Mouse (Mus musculus): ENCODE results near the gene Sox12.
A peak's percentile ranks its signal among the peaks of the same experiment; 100 is the strongest.
"Not testable (repeated sequence)": the region's sequence is repeated elsewhere in the genome, so short reads cannot be mapped to it uniquely, and the experiment has no call there.

Sox12 gene

GRCm38 (mm10) chr2:152397680-152398435, at the start of gene Sox12:
Gene Sox12 (minus strand): TSS chr2:152398063.
- DNase-seq (ENCODE audit: low spot score in 2 of 2), result peak; percentile 95 to 96

DNA sequence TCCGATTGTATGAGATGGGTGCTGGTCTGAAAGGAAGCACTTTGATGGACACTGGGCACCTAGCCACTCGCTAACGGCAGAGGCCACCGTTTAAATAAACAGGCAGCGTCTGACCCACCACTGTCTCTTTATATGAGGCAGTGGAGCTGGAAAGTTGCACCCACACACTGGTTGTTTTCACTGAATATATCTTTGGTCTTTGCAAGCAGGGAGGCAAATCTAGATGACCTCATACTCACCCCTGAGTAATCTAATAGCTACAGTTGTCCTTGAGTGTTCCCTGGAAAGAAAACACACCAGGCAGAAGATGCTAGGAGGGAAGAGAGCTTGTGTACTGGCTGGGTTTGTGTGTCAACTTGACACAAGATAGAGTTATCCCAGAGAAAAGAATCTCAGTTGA, 49.6 kb upstream of the Sox12 start:
- no peak for DNase-seq (ENCODE audit: low spot score in 2 of 2)

DNA sequence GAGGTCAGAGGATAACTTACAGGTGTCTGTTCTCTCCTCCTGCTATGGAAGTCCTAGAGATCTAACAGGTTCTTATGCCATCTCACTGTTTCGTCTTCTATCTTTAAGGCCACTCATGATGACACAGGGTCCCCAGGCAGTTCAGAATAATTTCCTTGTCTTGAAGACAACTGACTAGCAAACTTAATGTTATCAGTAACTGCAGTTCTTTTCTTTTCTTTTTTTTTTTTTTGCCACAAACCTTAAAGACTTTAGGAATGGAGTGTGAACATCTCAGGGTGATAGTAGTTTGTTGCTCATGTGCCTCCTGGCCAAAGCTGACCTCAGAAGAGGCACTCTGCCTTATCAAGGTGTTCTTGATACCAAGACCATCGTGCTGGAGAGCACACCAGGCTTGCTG, 48.8 kb upstream of the Sox12 start:
- no peak for DNase-seq (ENCODE audit: low spot score in 2 of 2)

- no peak for DNase-seq (ENCODE audit: low spot score in 2 of 2)
Observed at GRCm38 (mm10) chr2:152443281-152443680, 45.4 kb upstream of the Sox12 start.

- no peak for DNase-seq (ENCODE audit: low spot score in 2 of 2)
Observed at GRCm38 (mm10) chr2:152442322-152442721, 44.5 kb upstream of the Sox12 start.

- no peak for DNase-seq (ENCODE audit: low spot score in 2 of 2)
Observed at GRCm38 (mm10) chr2:152439833-152440232, 42.0 kb upstream of the Sox12 start.

GRCm38 (mm10) chr2:152438963-152439362, 41.1 kb upstream of the Sox12 start:
- no peak for DNase-seq (ENCODE audit: low spot score in 2 of 2)

GRCm38 (mm10) chr2:152436983-152437860, 39.4 kb upstream of the Sox12 start:
- DNase-seq (ENCODE audit: low spot score in 2 of 2), result peak; percentile 66 to 72

GRCm38 (mm10) chr2:152436405-152436901, 38.6 kb upstream of the Sox12 start:
- no peak for DNase-seq (ENCODE audit: low spot score in 2 of 2)

- not testable (repeated sequence) for DNase-seq (ENCODE audit: low spot score in 2 of 2)
Observed at GRCm38 (mm10) chr2:152428481-152428880, 30.6 kb upstream of the Sox12 start.

- DNase-seq (ENCODE audit: low spot score in 2 of 2), result peak in 1 of 2 experiments; percentile 39
Observed at GRCm38 (mm10) chr2:152427493-152427892, 29.6 kb upstream of the Sox12 start.

DNA sequence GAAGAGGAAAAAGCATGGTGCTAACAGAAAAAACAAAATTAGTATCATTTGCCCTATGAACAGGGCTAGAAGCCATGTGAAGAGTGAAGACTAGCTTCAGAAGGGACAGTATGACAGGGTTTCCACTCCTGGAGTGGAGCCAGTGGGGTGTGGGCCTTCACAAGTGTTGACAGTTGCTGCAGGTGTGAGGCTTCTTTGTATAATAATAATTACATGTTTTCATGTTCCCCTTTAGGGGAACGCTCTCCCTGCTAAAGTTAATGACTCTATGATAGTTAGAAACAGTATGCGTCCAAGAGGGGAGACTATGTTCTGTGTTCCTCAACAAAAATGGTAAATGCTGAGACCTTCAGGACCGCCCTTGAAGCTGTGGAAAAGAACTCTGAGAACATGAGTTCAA, 17.9 kb upstream of the Sox12 start:
- DNase-seq (ENCODE audit: low spot score in 2 of 2), result no peak

GRCm38 (mm10) chr2:152415287-152415686, 17.4 kb upstream of the Sox12 start, which contains the start of gene 6820408C15Rik:
Gene 6820408C15Rik (plus strand): TSS chr2:152415587.
- no peak for DNase-seq (ENCODE audit: low spot score in 2 of 2)

DNA sequence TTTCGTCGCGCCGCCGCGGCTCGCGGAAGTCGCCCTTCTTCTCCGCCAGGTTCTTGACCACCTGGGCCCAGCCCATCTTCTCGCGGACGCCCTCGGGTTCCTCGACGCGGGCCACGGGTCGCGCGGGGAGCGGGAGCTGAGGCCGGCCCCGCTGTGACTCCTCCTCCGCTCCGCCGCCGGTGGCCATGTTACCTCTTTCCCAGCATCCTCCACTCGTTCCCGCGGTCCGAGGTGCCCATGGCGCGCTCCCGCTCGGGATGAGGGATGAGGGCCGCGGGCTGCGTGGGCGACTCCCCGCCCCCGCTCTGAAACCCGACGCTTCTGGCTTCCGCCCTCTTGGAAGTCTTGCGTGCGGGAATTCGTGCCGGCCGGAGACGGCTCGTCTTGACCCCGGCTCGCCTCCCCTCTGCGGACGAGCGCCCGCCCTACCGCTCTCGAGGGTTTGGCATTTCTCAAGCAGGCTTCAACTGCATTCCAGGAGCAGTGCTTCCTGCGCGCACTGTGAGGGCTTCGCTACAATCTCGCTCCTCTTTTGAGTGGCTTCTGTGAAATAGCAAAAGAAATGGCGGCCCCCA, 16.8 kb upstream of the Sox12 start, which contains the start of gene Zcchc3:
Gene Zcchc3, minus strand, starts transcription at position 437 of the 575 bp plus-strand sequence.
- peak; percentile 77 to 82 for DNase-seq (ENCODE audit: low spot score in 2 of 2)

DNA sequence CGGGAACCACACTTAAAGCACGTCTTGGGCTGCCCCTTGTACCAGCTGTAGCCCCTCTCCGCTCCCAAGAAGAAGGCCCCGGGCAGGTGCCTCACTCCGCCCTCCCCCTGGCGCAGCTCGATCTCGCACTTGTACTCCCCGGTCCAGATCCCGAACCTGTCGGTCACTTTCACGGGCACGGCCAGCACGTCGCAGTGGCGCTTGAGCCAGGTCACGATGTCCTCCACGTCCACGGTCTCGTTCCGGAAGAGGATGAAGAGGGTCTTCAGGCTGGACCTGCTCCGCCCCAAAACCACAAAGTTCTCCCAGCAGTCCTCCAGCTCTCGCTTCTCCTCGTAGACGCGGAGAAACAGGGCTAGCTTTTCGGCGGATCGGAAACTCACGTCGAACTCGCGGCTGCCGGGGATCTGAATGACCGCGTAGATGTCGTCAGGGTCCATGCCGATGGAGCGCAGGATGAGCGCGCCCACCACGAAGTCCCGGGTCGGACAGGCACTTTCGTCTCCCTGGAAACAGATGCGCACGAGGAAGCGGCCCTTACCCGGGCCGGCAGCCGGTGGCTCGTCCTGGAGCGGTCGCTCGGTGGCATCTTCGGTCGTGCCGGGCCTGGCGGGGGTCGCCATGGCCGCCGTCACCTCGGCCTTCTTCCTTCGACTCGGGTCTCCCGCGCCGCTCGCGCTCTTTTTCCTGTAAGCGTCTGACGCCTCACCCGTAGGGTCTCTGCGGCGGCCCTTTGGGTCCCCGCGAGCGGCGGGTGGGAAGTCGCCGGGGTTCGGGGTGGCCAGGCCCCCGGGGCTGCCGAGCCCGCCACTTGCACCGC, 16.1 kb upstream of the Sox12 start:
- DNase-seq (ENCODE audit: low spot score in 2 of 2), result no peak

DNA sequence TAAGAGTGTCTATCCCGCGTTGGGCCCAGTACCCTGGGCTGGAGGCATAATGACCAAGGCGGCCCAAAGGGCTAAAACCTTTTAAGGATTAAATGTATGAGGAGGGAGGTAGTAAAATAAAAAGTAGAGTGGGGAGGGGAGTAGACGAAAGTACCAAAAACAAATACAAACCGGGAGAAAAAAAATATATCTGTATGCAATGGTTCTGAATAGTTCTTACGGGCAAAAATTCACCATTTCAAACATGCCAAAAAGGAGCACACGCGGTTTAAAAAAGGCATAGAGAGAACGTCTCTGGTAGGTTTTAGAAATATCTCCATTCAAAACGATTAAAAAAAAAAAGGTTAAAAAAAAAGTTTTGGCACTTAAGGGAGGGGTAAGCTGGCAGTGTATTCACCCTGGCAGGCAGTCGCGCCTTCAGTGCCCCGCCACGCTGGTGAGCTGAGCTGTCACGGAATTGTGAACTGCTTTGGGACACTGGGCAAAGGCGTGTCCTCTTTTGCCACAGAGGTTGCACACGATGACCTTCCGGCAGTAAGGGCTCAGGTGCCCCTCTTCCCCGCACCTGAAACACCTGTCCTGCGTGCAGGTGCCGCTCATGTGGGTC, 15.4 kb upstream of the Sox12 start:
- no peak for DNase-seq (ENCODE audit: low spot score in 2 of 2)

GRCm38 (mm10) chr2:152412526-152413157, 14.8 kb upstream of the Sox12 start:
- no peak for DNase-seq (ENCODE audit: low spot score in 2 of 2)

DNA sequence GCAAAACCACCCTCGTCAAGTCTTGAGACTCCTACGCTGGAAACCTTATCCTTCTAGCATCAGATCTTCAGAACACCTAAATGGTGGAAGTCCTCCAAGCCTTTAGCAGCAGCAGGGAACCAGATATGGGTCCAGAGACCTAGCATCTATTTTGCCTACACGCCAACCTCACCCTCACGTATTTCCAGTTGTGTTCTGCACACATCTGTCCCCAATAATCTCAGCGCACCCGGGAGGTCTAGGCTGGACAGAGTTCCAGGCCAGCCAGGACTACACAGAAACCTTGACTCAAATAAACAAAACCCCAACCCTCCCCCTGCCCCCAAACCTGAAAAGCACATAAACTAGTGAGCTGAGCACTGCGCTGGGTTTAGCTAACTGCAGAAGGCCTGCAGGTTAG, 13.6 kb upstream of the Sox12 start:
- DNase-seq (ENCODE audit: low spot score in 2 of 2), result no peak

GRCm38 (mm10) chr2:152410971-152411371, 13.1 kb upstream of the Sox12 start:
- peak; percentile 56 to 72 for DNase-seq (ENCODE audit: low spot score in 2 of 2)

- no peak for DNase-seq (ENCODE audit: low spot score in 2 of 2)
Observed at GRCm38 (mm10) chr2:152409781-152410180, 11.9 kb upstream of the Sox12 start.

Data from right cerebral cortex, postnatal 36 days (tissue).